11 mouse cellular contexts compared by ENCODE assay signal in genomic region chr9:111739431-111740245, GRCm38 (mm10). TPM values are rescaled to one million over a fixed set of nuclear protein-coding genes. Genes with fewer than 3 reads are reported as not detected.
DNase-seq lines count a peak whose midpoint lies in the region; ATAC-seq and TF ChIP-seq lines count a peak whose summit lies in the region.
"Had no signal": no experiment of that assay in that cellular context is flagged by ENCODE, and none has a peak within 500 bp of the region (broad histone marks: within the 10 kb centered on the region; RNA-seq: fewer than 3 reads in every experiment).

No protein-coding gene starts in this region.

- no peak; the same call in 1 of the 2 replicates for ATAC-seq in hindbrain, embryonic 13.5 days (ENCODE audit: low FRiP score)
- ATAC-seq in hindbrain, embryonic 11.5 days (ENCODE audit: low FRiP score), result no peak
- ATAC-seq in hindbrain, embryonic 15.5 days (ENCODE audit: low FRiP score, low read depth), result peak; percentile 42; the same call in 1 of the 2 replicates
- ATAC-seq in liver, postnatal 0 days, result peak; percentile 74

- peaks cover 8% of the 10 kb centered on the region; the same call in 1 of the 2 replicates for H3K4me1 ChIP-seq in hindbrain, embryonic 13.5 days (replicated peaks)
- H3K4me1 ChIP-seq in hindbrain, embryonic 11.5 days (replicated peaks; ENCODE audit: control insufficient read depth, insufficient read depth, low read length), result no peaks in the 10 kb centered on the region
- 0 out of 2 replicates have a peak, but pooled peaks cover 5% of the 10 kb centered on the region for H3K4me1 ChIP-seq in hindbrain, embryonic 15.5 days (replicated peaks)
- peaks cover 9% of the 10 kb centered on the region for H3K4me1 ChIP-seq in liver, postnatal 0 days (ENCODE audit: insufficient read depth)
- H3K4me1 ChIP-seq: heart, embryonic 10.5 days had no signal

- H3K9ac ChIP-seq in hindbrain, embryonic 13.5 days, result no peak overlapping the region
- no peak overlapping the region for H3K9ac ChIP-seq in hindbrain, embryonic 11.5 days (ENCODE audit: low read depth, low read length)
- H3K9ac ChIP-seq in hindbrain, embryonic 15.5 days, result no peak overlapping the region
- H3K9ac ChIP-seq in liver, postnatal 0 days (replicated peaks), result no peak overlapping the region

- TF ChIP-seq CTCF in liver, postnatal 0 days (IDR thresholded peaks at IDR 0.05; ENCODE audit: low read depth), result no peak

- WGBS in hindbrain, embryonic 13.5 days, result 74% methylated on average over 10 of the region's 10 CpGs
- 75% methylated on average over 10 of the region's 10 CpGs for WGBS in hindbrain, embryonic 11.5 days
- 62% methylated on average over 10 of the region's 10 CpGs for WGBS in hindbrain, embryonic 15.5 days
- 50% methylated on average over 10 of the region's 10 CpGs for WGBS in liver, postnatal 0 days (ENCODE audit: insufficient replicate concordance)

- no peaks in the 10 kb centered on the region for H3K27me3 ChIP-seq in hindbrain, embryonic 13.5 days
- no peaks in the 10 kb centered on the region for H3K27me3 ChIP-seq in hindbrain, embryonic 11.5 days (ENCODE audit: control insufficient read depth, insufficient read depth, low read length)
- no peaks in the 10 kb centered on the region for H3K27me3 ChIP-seq in hindbrain, embryonic 15.5 days
- H3K27me3 ChIP-seq in liver, postnatal 0 days (ENCODE audit: insufficient read depth, low read length), result no peaks in the 10 kb centered on the region

- H3K4me2 ChIP-seq in hindbrain, embryonic 13.5 days, result no peak overlapping the region
- H3K4me2 ChIP-seq in hindbrain, embryonic 11.5 days (replicated peaks; ENCODE audit: low read depth, low read length), result no peak overlapping the region
- no peak overlapping the region for H3K4me2 ChIP-seq in hindbrain, embryonic 15.5 days
- H3K4me2 ChIP-seq in liver, postnatal 0 days (ENCODE audit: low read depth, low read length), result peak overlapping the region; percentile 50

- TF ChIP-seq EP300 in liver, postnatal 0 days (IDR thresholded peaks at IDR 0.05; ENCODE audit: low read depth), result peak; percentile 36; the same call in 1 of the 2 replicates

- no peaks in the 10 kb centered on the region for H3K9me3 ChIP-seq in hindbrain, embryonic 13.5 days
- H3K9me3 ChIP-seq in hindbrain, embryonic 11.5 days (ENCODE audit: control insufficient read depth, low read length), result no peaks in the 10 kb centered on the region
- no peaks in the 10 kb centered on the region for H3K9me3 ChIP-seq in hindbrain, embryonic 15.5 days
- no peaks in the 10 kb centered on the region for H3K9me3 ChIP-seq in liver, postnatal 0 days (ENCODE audit: low read length)
- H3K9me3 ChIP-seq: heart, embryonic 10.5 days had no signal

- peak overlapping the region; percentile 31; the same call in 1 of the 2 replicates for H3K27ac ChIP-seq in hindbrain, embryonic 13.5 days
- no peak overlapping the region for H3K27ac ChIP-seq in hindbrain, embryonic 11.5 days (ENCODE audit: low read depth, low read length)
- H3K27ac ChIP-seq in hindbrain, embryonic 15.5 days (replicated peaks), result peak overlapping the region; percentile 42; the same call in 1 of the 2 replicates
- H3K27ac ChIP-seq in liver, postnatal 0 days (ENCODE audit: low read depth), result no peak overlapping the region
- H3K27ac ChIP-seq: heart, embryonic 10.5 days had no signal

- H3K4me3 ChIP-seq in hindbrain, embryonic 13.5 days, result no peak overlapping the region
- H3K4me3 ChIP-seq in hindbrain, embryonic 11.5 days (ENCODE audit: low read depth, low read length), result no peak overlapping the region
- H3K4me3 ChIP-seq in hindbrain, embryonic 15.5 days, result no peak overlapping the region
- no peak overlapping the region for H3K4me3 ChIP-seq in liver, postnatal 0 days (ENCODE audit: low read depth, low read length)
- H3K4me3 ChIP-seq: heart, embryonic 10.5 days had no signal

- no peaks in the 10 kb centered on the region for H3K36me3 ChIP-seq in hindbrain, embryonic 13.5 days
- H3K36me3 ChIP-seq in hindbrain, embryonic 11.5 days (ENCODE audit: control insufficient read depth, insufficient read depth, low read length), result no peaks in the 10 kb centered on the region
- H3K36me3 ChIP-seq in hindbrain, embryonic 15.5 days, result no peaks in the 10 kb centered on the region
- H3K36me3 ChIP-seq in liver, postnatal 0 days (replicated peaks; ENCODE audit: insufficient read depth, low read length), result no peaks in the 10 kb centered on the region
- H3K36me3 ChIP-seq: heart, embryonic 10.5 days had no signal

- no peak for DNase-seq in hindbrain, embryonic 11.5 days (ENCODE audit: low spot score)
- peak; percentile 72 for DNase-seq in MN1 (ENCODE audit: low spot score)
- DNase-seq in liver, postnatal 0 days, result peak; percentile 21
- DNase-seq in gastrocnemius, adult 8-10 months (ENCODE audit: low spot score in 2 of 2), result no peak
- no peak for DNase-seq in gastrocnemius, postnatal 10 days
- DNase-seq: adrenal gland, postnatal 14 days; cerebellum, adult 11-12 months; right cerebral cortex, postnatal 4 days had no signal

RNA-seq across cellular contexts. Expression of gene Stac, which starts 49.5 kb away (rescaled TPM):
- 3.7 and 4.8 TPM in 2 replicates for polyA plus RNA-seq in hindbrain, embryonic 13.5 days (2015; fragmentation: Nextera tagmentation; extraction: Ambion mirVana)
- 0.14 and 0.35 TPM in 2 replicates for polyA plus RNA-seq in hindbrain, embryonic 11.5 days (2014; fragmentation: Nextera tagmentation; extraction: Ambion mirVana)
- polyA plus RNA-seq in hindbrain, embryonic 15.5 days (2015; fragmentation: Nextera tagmentation; extraction: Ambion mirVana), result 10.0 and 10.9 TPM in 2 replicates
- 0.05 TPM in 1 of 2 replicates, not detected in the other for polyA plus RNA-seq in liver, postnatal 0 days (2015; fragmentation: Nextera tagmentation; extraction: Ambion mirVana)
- under 1 TPM; 0.17 to 0.39 (median 0.36) TPM for total RNA-seq in gastrocnemius, adult 8-10 months (2022)
- total RNA-seq in gastrocnemius, postnatal 10 days (2021), result 1 to 10 TPM; 1.4 to 1.6 TPM

Comparison
In these comparisons a context has a peak if more than half of its experiments do, and no peak if none do; other contexts are left out.
1. ATAC-seq: peak in hindbrain, embryonic 15.5 days (single experiment) and liver, postnatal 0 days (single experiment); none in hindbrain, embryonic 13.5 days (single experiment) and hindbrain, embryonic 11.5 days (single experiment).
2. H3K27ac ChIP-seq: peak in hindbrain, embryonic 13.5 days (single experiment) and hindbrain, embryonic 15.5 days (single experiment); none in hindbrain, embryonic 11.5 days (single experiment) and liver, postnatal 0 days (single experiment).
3. DNase-seq: peak in MN1 (single experiment) and liver, postnatal 0 days (single experiment); none in hindbrain, embryonic 11.5 days (single experiment), gastrocnemius, adult 8-10 months (0 of 2) and gastrocnemius, postnatal 10 days (single experiment).